Mouse (Mus musculus) brain, embryonic 18.5 days (tissue): Measurements from ENCODE around the gene Hoxa1.

ENCODE experiments used
- DNase-seq: peaks from one replicate; pipeline ENCODE4 v3.0.0-alpha.2; 2012; ENCODE audit warnings: low read depth, low spot score

Hoxa1 gene

GRCm38 (mm10) chr6:52189909-52190308 lies 31.8 kb upstream of the Hoxa1 start:
- DNase-seq: no peak

- no peak for DNase-seq
Measured at GRCm38 (mm10) chr6:52189172-52189591, 31.1 kb upstream of the Hoxa1 start.

- DNase-seq: no peak
Measured at GRCm38 (mm10) chr6:52186500-52186899, 28.4 kb upstream of the Hoxa1 start.

- no peak for DNase-seq
Measured at GRCm38 (mm10) chr6:52185834-52186233, 27.7 kb upstream of the Hoxa1 start.

- no peak for DNase-seq
Measured at GRCm38 (mm10) chr6:52185222-52185621, 27.1 kb upstream of the Hoxa1 start.

- no peak for DNase-seq
Measured at GRCm38 (mm10) chr6:52184668-52185067, 26.6 kb upstream of the Hoxa1 start.

- DNase-seq: no peak
Measured at GRCm38 (mm10) chr6:52183311-52184080, 25.4 kb upstream of the Hoxa1 start.

GRCm38 (mm10) chr6:52182793-52183192 lies 24.7 kb upstream of the Hoxa1 start:
- DNase-seq: no peak

- no peak for DNase-seq
Measured at GRCm38 (mm10) chr6:52182030-52182429, 23.9 kb upstream of the Hoxa1 start.

- no peak for DNase-seq
Measured at GRCm38 (mm10) chr6:52180726-52181125, 22.6 kb upstream of the Hoxa1 start.

- no peak for DNase-seq
Measured at GRCm38 (mm10) chr6:52180213-52180710, 22.1 kb upstream of the Hoxa1 start.

GRCm38 (mm10) chr6:52179690-52180089 lies 21.6 kb upstream of the Hoxa1 start:
- DNase-seq: no peak

- no peak for DNase-seq
Measured at GRCm38 (mm10) chr6:52178918-52179665, 21.0 kb upstream of the Hoxa1 start.

- no peak for DNase-seq
Measured at GRCm38 (mm10) chr6:52177806-52178205, 19.7 kb upstream of the Hoxa1 start.

- no peak for DNase-seq
Measured at GRCm38 (mm10) chr6:52177061-52177735, 19.1 kb upstream of the Hoxa1 start, which contains the start of gene 5730596B20Rik. Gene 5730596B20Rik, plus strand, starts transcription at chr6:52177498.

GRCm38 (mm10) chr6:52176391-52176790 lies 18.3 kb upstream of the Hoxa1 start:
- no peak for DNase-seq

- no peak for DNase-seq
Measured at GRCm38 (mm10) chr6:52175864-52176263, 17.7 kb upstream of the Hoxa1 start.

GRCm38 (mm10) chr6:52174968-52175751 lies 17.0 kb upstream of the Hoxa1 start:
- DNase-seq: no peak

- DNase-seq: no peak
Measured at GRCm38 (mm10) chr6:52173648-52174047, 15.5 kb upstream of the Hoxa1 start.

GRCm38 (mm10) chr6:52172501-52172900 lies 14.4 kb upstream of the Hoxa1 start:
- DNase-seq: no peak

- no peak for DNase-seq
Measured at GRCm38 (mm10) chr6:52171938-52172337, 13.8 kb upstream of the Hoxa1 start.
